Mouse (Mus musculus): ENCODE measurements around the gene Fahd1.

- TF ChIP-seq POLR2A (IDR thresholded peaks at IDR 0.05; ENCODE audit: control insufficient read depth, extremely low read depth, insufficient read depth, low read length, poor library complexity) (no peak), CTCF (IDR thresholded peaks at IDR 0.05; ENCODE audit: borderline replicate concordance, control insufficient read depth, extremely low read depth, insufficient read depth, low read length, poor library complexity) (no peak)
These were observed 24.8 kb upstream of the Fahd1 start for GRCm38 (mm10) chr17:24874989-24875388.
